Mouse (Mus musculus) retina, embryonic 14.5 days (tissue): ENCODE data around the gene Fgfr2.

Experiments used
- DNase-seq: peaks from one replicate; pipeline ENCODE4 v3.0.0-alpha.2; 2015; ENCODE audit warnings: low spot score

Gene Fgfr2

DNA sequence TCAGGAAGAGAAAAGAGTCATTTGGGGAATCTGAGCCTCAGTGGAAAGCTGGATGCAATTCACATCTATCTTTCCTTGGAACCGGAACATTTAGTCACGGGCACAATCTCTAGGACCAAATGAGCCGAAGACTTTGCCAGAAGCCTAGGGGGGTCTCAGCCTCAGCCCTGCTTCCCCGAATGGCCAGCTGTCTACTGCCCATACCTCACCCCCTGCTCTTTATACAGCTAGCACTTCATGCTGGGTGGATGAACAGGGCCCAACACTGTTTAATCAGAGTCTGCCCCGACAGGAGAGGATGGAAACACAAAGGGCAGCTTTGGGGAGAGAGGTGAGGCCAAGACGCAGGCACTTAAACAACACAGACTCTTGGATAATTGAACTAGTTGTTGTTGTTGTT is 860.0 kb downstream of the Fgfr2 start:
- peak; percentile 37 for DNase-seq

DNA sequence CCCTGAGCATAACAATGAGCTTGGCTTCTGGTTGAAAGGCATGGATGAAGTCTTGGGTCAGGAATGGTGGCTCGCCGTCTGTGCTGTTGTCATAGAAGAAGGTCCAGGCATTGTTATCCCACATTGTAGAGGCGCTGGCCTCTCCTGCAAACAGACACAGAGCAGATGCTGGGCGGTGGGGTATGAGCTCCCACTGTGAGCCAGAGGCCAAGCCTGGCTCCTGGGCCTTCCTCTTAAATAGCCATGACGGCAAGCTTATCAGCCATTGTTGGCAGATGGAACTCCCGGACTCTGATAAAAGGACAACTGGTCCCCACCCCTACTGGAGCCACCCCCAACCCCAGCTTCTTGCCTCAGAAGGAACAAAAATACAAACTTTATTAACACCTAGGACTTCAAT is 860.5 kb downstream of the Fgfr2 start:
- DNase-seq: peak; percentile 67

DNA sequence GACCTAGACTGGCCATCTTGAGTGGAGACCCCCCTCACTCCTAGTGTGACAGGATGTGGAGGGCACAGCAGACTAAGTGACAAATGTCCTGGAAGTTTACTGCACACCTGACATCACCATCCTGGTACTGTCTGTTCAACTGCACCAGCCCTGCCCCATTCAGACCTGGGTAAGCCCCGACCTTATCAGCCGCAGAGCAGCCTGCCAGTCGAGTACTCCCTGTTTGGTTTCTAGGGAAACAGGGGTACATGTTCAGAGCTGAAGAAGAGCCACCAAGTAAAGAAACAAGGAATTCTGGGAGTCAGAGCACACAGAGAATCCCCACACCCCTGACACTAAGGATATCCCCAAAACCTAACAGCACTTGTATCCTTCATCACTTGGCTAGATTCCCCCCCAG is 861.3 kb downstream of the Fgfr2 start:
- no peak for DNase-seq

- DNase-seq: no peak
These were observed 862.5 kb downstream of the Fgfr2 start for GRCm38 (mm10) chr7:132260632-132261031.

- DNase-seq: no peak
These were observed 864.3 kb downstream of the Fgfr2 start for GRCm38 (mm10) chr7:132258817-132259216.

DNA sequence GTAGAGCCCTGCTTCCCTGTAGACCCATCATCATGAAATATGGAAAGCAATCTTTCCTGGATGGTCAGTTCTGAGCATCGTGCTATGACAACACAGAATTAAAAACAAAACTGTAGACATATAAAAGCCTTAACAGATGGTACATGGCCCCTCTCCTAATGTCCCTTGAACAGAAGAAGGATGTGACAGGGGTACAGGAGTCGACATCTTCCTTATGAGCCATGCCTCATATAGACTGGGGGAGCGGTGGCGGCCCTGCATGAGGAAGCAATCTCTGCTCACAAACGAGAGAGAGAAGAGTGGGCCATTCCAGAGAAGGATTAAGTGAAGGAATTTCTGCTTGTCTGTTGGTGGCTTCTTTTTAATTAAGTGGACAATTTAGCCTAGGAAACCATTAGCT is 864.9 kb downstream of the Fgfr2 start:
- no peak for DNase-seq

DNA sequence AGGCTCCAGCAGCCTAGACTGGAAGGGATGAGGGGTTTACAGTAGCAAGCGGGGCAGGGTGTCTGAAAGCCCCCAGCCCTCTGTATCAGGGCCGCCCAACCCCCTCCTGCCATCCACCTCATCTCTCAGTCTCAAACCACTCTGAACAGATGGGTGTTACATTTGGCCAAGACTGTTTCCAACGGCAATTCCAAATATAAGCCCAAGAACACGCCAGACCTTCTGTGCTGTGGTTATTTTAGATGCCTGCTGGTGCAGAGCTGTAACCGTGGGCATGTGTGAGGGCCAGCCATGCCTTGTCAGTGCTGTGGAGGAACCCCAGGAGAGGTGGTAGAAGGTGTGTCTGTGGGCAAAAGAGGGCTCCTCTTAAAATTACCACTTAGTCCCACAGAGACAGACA is 869.6 kb downstream of the Fgfr2 start:
- no peak for DNase-seq

DNA sequence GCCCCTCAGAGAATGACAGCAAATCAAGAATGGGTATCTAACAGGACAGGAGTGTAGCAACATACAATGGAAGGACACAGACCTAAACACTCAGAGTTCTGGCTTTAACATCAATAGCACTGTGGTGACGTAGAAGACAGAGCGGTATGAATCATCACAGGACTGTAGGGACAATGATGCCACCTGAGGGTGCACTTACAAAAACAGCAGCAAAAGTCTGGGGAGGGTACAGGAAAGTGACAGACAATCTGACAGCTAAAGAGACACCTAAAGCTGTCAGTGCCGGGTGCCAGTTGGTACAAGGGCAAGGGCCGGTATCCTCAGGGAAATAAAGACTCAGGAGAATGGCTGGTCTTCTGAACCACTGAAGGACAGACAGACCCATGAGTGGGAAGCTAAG is 870.1 kb downstream of the Fgfr2 start:
- no peak for DNase-seq

DNA sequence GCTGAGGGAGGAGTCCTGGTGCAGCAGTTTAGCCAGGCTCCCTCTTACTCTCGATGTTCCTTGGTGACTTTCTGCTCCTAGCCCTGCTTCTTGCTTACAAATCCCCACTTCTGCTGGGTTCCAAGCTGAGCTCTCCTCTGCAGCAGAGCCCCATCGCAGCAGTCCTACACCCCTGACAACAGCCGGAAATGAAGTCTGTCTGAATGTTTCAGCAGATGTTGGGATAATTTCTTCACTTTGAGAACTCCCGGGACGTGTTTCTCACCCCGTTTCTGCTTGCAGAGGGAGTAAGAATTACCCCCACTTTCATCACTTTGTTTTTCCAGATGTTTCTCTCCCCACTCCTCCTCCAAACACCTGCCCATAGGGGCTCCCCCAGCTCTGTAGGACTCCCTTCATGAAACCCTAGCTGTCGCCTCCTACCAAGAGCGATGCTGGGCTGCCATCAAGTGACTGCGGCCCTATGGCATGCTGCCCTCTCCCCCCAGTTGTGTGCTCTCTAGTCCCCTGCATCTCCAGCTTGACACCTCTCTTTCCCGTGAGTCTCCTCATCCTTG is 873.5 kb downstream of the Fgfr2 start:
- DNase-seq: no peak

GRCm38 (mm10) chr7:132247567-132247966 is 875.6 kb downstream of the Fgfr2 start:
- DNase-seq: peak; percentile 89

DNA sequence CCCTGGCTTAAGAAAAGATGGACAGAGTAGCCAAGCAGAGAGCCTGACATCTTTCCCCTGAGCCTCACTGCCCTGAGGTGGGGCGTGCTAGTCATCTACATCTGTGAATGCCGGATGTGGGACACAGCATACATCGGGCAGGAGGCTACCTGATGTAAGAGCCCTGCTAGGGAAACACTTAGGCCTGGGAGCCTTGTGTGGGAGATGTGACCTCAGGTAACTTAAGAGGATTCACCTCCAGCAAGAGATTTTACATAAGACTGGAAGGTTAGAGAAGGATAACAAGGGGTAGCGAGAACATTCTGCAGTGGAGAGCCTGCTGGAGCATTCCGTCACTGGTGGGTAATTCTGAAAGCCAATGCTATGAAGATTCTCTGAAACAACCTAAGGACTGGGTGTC is 876.1 kb downstream of the Fgfr2 start:
- no peak for DNase-seq

DNA sequence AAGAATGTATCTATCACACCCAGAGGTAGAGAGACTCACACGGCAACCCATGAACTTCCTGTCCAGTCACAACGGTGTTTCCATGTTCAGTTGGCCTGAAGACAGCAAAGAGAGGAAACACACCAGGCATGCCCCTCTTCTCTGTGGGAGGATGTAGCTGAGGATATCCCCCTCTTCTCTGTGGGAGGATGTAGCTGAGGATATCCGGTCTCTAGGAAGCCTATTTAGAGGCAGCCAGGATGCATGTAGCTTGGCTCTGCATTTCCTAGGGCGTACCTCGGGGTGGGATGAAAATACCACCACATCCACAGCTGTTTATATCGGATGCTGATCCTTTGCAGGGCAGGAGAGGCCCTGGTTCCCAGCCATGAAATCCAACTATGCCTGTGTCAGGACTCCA is 877.4 kb downstream of the Fgfr2 start:
- no peak for DNase-seq

DNA sequence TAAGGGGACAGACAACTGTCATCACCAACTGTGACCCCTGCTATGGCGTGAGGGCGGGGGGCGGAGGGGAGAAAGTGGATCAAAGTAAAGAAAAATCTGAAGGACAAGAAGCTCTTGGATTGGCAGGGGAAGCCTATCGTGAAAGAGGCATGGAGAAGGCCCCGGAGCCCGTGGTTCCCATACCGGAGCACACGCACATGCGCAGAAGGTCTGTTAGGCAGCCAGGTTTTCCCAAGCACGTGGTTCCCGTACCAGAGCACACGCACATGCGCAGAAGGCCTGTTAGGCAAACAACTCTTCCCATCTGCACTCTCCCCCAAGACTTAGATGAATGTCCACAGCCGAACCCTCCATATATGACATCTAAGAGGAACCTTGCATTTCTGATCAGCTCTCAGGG is 878.5 kb downstream of the Fgfr2 start:
- DNase-seq: no peak

DNA sequence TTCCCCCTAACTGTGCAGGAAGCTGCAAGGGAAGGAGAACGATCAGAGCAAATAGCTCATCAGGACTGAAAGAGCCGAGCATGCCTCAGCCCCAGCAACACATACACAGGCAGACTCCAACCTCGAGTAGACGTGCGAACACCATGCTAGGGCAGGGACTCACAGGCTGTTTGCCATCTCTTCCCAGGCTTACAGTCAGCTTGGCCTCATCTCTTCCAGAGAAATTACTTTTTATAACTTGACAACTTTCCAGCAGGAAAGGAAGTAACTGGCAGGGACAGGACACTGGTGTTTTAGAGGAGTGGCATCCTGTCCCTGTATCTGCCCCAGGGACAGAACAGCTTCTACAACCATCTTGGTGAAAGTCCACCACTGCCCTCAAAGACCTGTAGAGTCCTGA is 879.9 kb downstream of the Fgfr2 start:
- no peak for DNase-seq

- DNase-seq: no peak
These were observed 880.5 kb downstream of the Fgfr2 start for GRCm38 (mm10) chr7:132242617-132243141.

GRCm38 (mm10) chr7:132238921-132239320 is 884.2 kb downstream of the Fgfr2 start:
- no peak for DNase-seq

DNA sequence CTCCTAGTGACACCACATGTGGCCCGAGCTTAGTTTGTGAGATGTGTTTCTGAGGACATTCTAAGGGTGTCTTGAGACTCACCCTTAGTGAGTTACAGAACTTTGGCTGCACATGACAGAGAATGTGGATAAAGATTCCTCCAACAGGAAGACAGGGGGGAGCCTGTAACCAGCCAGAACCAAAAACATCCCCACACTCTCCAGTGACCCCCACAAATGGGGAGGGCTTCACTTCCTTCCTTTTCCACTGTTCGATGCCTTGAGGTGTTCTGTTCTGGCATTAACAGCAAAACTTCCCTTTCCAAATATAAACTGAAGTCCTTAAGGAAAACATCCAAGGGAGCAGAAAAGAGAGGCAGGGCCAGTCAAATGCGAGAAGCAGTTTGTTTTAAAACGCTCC is 886.0 kb downstream of the Fgfr2 start:
- no peak for DNase-seq

- no peak for DNase-seq
These were observed 886.4 kb downstream of the Fgfr2 start for GRCm38 (mm10) chr7:132236789-132237188.

DNA sequence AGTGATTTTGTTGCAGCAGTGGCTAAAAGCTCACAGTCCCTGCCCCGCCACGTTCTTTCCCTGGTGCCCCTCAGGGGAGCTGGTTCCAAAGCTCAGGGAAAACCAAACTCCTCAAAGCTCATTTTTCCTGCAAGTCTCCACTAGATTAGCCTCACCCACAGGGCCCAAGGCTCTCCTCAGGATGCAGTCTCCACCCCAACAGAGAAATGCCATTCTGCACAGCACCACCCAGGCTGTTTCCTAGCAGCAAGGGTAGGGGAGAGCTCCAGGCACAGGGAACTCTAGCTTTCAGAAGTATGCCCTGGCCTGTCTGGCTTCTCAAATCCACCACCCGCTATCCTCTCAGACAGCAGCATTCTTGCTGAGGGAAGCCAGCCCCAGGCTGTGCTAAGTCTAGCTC is 888.9 kb downstream of the Fgfr2 start:
- DNase-seq: no peak

DNA sequence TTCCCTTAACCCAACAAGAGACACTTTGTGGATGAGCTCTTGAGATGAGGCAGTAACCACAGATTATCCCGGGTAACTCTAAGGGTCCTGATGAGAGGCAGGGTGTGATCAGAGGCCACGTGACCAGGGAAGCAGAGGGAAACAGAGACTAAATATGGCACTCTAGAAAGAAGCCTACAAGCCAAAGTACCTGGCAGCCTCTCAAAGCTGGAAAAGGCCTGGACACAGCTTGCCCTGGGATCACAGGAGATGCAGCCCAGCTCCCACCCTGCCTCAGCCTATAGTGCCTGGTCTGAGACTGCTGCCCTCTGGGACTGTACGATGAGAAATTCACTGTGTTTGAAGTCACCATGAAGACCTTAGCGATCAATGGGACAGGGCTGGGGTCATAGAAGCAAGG is 889.4 kb downstream of the Fgfr2 start:
- no peak for DNase-seq

DNA sequence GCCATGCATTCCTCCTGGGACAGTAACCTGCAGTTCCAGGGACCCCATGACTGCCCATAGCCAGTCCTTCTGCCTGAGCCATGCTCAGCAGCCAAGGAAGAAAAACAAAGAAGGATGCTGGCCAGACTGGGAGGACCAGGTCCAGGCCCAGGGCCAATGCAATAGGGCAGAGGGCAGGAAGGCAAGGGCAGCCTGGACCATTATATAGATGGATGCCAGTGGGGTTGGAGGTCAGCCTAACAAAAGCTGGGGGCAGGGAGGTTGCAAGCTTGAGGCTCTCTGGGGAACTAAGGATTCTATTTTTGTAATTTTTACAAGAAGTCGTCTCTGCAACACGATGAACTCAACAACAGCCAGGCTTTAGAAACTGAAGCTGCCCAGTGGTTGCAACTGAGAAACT is 890.2 kb downstream of the Fgfr2 start:
- no peak for DNase-seq

GRCm38 (mm10) chr7:132231476-132231875 is 891.7 kb downstream of the Fgfr2 start:
- DNase-seq: no peak

- DNase-seq: no peak
These were observed 892.2 kb downstream of the Fgfr2 start for GRCm38 (mm10) chr7:132230961-132231360.

GRCm38 (mm10) chr7:132227075-132227640 is 896.0 kb downstream of the Fgfr2 start:
- DNase-seq: no peak
